Mouse (Mus musculus) megakaryocyte, embryonic 14.5 days (primary cell): ENCODE measurements around the gene Zmynd19.

Experiments
- FLI1 ChIP-seq: IDR thresholded peaks from 2 replicates; pipeline ENCODE4 v1.6.1; 2012; ENCODE audit warnings: low read length, inconsistent platforms, mixed read lengths
- GATA1 ChIP-seq: IDR thresholded peaks from 3 replicates; pipeline ENCODE4 v1.6.1; 2012; ENCODE audit warnings: mixed read lengths, low read length, inconsistent platforms, borderline replicate concordance

DNA sequence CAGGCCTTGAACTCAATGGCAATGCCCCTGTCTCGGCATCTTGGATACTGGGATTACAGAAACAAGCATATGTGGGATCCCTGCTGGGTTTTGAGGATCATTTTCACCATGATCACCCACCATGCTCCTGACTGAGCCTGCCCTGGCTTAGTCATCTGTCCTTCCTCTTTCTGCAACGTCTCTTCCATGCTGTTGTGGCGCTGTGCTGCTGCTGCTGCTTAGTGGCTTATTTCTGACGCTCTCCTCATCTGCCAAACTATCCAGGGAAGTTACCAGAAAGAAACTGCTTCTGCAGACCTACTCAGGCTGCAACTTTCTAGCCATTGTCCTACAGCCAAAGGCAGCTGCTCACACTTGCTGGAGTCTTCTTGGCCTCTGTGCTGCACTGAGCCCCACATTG, 20.8 kb downstream of the Zmynd19 start:
- TF ChIP-seq GATA1 (no peak), FLI1 (no peak)
